Mouse (Mus musculus): ENCODE measurements around the gene Nceh1. TPM values are rescaled to one million over a fixed set of nuclear protein-coding genes. Genes with fewer than 3 reads are reported as not detected.

Gene Nceh1
- total RNA-seq, 2 experiments from 2014 or later, result 6.4 to 8.4 TPM

GRCm38 (mm10) chr3:27189320-27190261 is 6.8 kb downstream of the Nceh1 start:
- ATAC-seq (replicated peaks; ENCODE audit: low FRiP score, low TSS enrichment, poor library complexity, severe bottlenecking), result 0 out of 2 replicates have a peak, but pooled peaks have one; percentile 33

- no peak for ATAC-seq (replicated peaks; ENCODE audit: low FRiP score, low TSS enrichment, poor library complexity, severe bottlenecking)
Observed at GRCm38 (mm10) chr3:27190865-27191264, 8.1 kb downstream of the Nceh1 start.

- ATAC-seq (replicated peaks; ENCODE audit: low FRiP score, low TSS enrichment, poor library complexity, severe bottlenecking), result no peak
Observed at GRCm38 (mm10) chr3:27191856-27192255, 9.1 kb downstream of the Nceh1 start.

GRCm38 (mm10) chr3:27193844-27194317 is 11.1 kb downstream of the Nceh1 start:
- ATAC-seq (replicated peaks; ENCODE audit: low FRiP score, low TSS enrichment, poor library complexity, severe bottlenecking), result peak; percentile 86

- peak; percentile 46 for ATAC-seq (replicated peaks; ENCODE audit: low FRiP score, low TSS enrichment, poor library complexity, severe bottlenecking)
Observed at GRCm38 (mm10) chr3:27195153-27195552, 12.4 kb downstream of the Nceh1 start.

GRCm38 (mm10) chr3:27195573-27196227 is 12.9 kb downstream of the Nceh1 start:
- no peak for ATAC-seq (replicated peaks; ENCODE audit: low FRiP score, low TSS enrichment, poor library complexity, severe bottlenecking)

GRCm38 (mm10) chr3:27196529-27196928 is 13.8 kb downstream of the Nceh1 start:
- ATAC-seq (replicated peaks; ENCODE audit: low FRiP score, low TSS enrichment, poor library complexity, severe bottlenecking), result no peak

- no peak for ATAC-seq (replicated peaks; ENCODE audit: low FRiP score, low TSS enrichment, poor library complexity, severe bottlenecking)
Observed at GRCm38 (mm10) chr3:27197816-27198215, 15.1 kb downstream of the Nceh1 start.

- no peak for ATAC-seq (replicated peaks; ENCODE audit: low FRiP score, low TSS enrichment, poor library complexity, severe bottlenecking)
Observed at GRCm38 (mm10) chr3:27199120-27199519, 16.4 kb downstream of the Nceh1 start.

- no peak for ATAC-seq (replicated peaks; ENCODE audit: low FRiP score, low TSS enrichment, poor library complexity, severe bottlenecking)
Observed at GRCm38 (mm10) chr3:27201728-27202411, 19.1 kb downstream of the Nceh1 start.

GRCm38 (mm10) chr3:27205068-27205467 is 22.3 kb downstream of the Nceh1 start:
- ATAC-seq (replicated peaks; ENCODE audit: low FRiP score, low TSS enrichment, poor library complexity, severe bottlenecking), result no peak

- no peak for ATAC-seq (replicated peaks; ENCODE audit: low FRiP score, low TSS enrichment, poor library complexity, severe bottlenecking)
Observed at GRCm38 (mm10) chr3:27205514-27206220, 22.9 kb downstream of the Nceh1 start.

- no peak for ATAC-seq (replicated peaks; ENCODE audit: low FRiP score, low TSS enrichment, poor library complexity, severe bottlenecking)
Observed at GRCm38 (mm10) chr3:27206221-27206560, 23.4 kb downstream of the Nceh1 start.

- ATAC-seq (replicated peaks; ENCODE audit: low FRiP score, low TSS enrichment, poor library complexity, severe bottlenecking), result no peak
Observed at GRCm38 (mm10) chr3:27206577-27206976, 23.8 kb downstream of the Nceh1 start.

- no peak for ATAC-seq (replicated peaks; ENCODE audit: low FRiP score, low TSS enrichment, poor library complexity, severe bottlenecking)
Observed at GRCm38 (mm10) chr3:27209707-27210106, 26.9 kb downstream of the Nceh1 start.

GRCm38 (mm10) chr3:27210271-27210670 is 27.5 kb downstream of the Nceh1 start:
- no peak for ATAC-seq (replicated peaks; ENCODE audit: low FRiP score, low TSS enrichment, poor library complexity, severe bottlenecking)

- ATAC-seq (replicated peaks; ENCODE audit: low FRiP score, low TSS enrichment, poor library complexity, severe bottlenecking), result no peak
Observed at GRCm38 (mm10) chr3:27214016-27214816, 31.5 kb downstream of the Nceh1 start.

- no peak for ATAC-seq (replicated peaks; ENCODE audit: low FRiP score, low TSS enrichment, poor library complexity, severe bottlenecking)
Observed at GRCm38 (mm10) chr3:27217331-27217730, 34.6 kb downstream of the Nceh1 start.

GRCm38 (mm10) chr3:27218604-27219003 is 35.8 kb downstream of the Nceh1 start:
- ATAC-seq (replicated peaks; ENCODE audit: low FRiP score, low TSS enrichment, poor library complexity, severe bottlenecking), result no peak

All from megakaryocyte-erythroid progenitor cell, adult 5-6 weeks (primary cell).